Mouse (Mus musculus) Patski (cell line): Measurements from ENCODE around the gene Prok1. TPM values are rescaled to one million over a fixed set of nuclear protein-coding genes. Genes with fewer than 3 reads are reported as not detected.

Source experiments
- ATAC-seq: fragments of 100-300 bp; one replicate; pipeline ENCODE4 v1.8.0; 2021
- CTCF ChIA-PET: fragments of 350-600 bp; sonication (Branson Sonifier 250); formaldehyde crosslinking; loops from one replicate; lab custom pipeline; 2022; ENCODE audit warnings: inconsistent platforms; lab: Charles Lee
- POLR2A ChIA-PET: fragments of 350-600 bp; sonication (Branson Sonifier 250); formaldehyde crosslinking; loops from one replicate; lab custom pipeline; 2022; ENCODE audit warnings: antibody characterized with exemption, inconsistent platforms; lab: Charles Lee
- DNase-seq: peaks from one replicate; pipeline ENCODE4 v3.0.0-alpha.2; 2011; ENCODE audit warnings: low read depth, low spot score
- H3K27me3 ChIP-seq: fragments of 371-371 bp; one replicate; pipeline ENCODE4 v1.5.1; 2021
- CTCF ChIP-seq: fragments of 100-300 bp; IDR thresholded peaks from one replicate; pipeline ENCODE4 v1.5.1; 2021
- in situ Hi-C: fragments of 300-500 bp; cut with MboI; formaldehyde crosslinking; loops from 3 replicates; pipeline ENCODE4 v1.11.1; 2018; ENCODE audit warnings: low pct_unique_long_range_greater_than_20kb, mixed read lengths
- polyA plus RNA-seq: library from polyadenylated mRNA; unstranded; gene quantifications from one replicate; pipeline ENCODE4 v1.2.3, GENCODE M21; 2021

The Prok1 gene
- polyA plus RNA-seq, 1 experiment from 2014 or later: not detected

GRCm38 (mm10) chr3:107241389-107242094 is 2.0 kb upstream of the Prok1 start:
- peaks cover 37% of the 10 kb centered on the region for H3K27me3 ChIP-seq
- DNase-seq (no peak), ATAC-seq (no peak)
- TF ChIP-seq CTCF: no peak
- in situ Hi-C loops: no loop called here
- POLR2A ChIA-PET: no interaction called here
- CTCF ChIA-PET: interaction anchor here (1.0 to 2.0 kb wide), 2 partner anchors 16 to 20 kb away, joined by 3 to 5 read pairs; no protein-coding TSS in a partner anchor

- no peak for ATAC-seq
- POLR2A ChIA-PET: no interaction called here
Observed at GRCm38 (mm10) chr3:107238471-107238980, 981 bp downstream of the Prok1 start.

GRCm38 (mm10) chr3:107238051-107238450 is 1.5 kb downstream of the Prok1 start:
- ATAC-seq (no peak), DNase-seq (no peak)
- no peak for TF ChIP-seq CTCF
- ChIA-PET CTCF (interaction anchor here (1.2 to 1.5 kb wide), 4 partner anchors 10 to 40 kb away, joined by 3 to 5 read pairs (median 3); partner anchors contain the start of gene Lamtor5), POLR2A (no interaction called here)
- in situ Hi-C loops: loop anchor here (10.0 kb wide), 1 partner anchor 337 kb away; no protein-coding TSS in a partner anchor
- H3K27me3 ChIP-seq: peaks cover 16% of the 10 kb centered on the region

More at GRCm38 (mm10) chr3:107238471-107238980, 981 bp downstream of the Prok1 start:
- DNase-seq: no peak
- peaks cover 21% of the 10 kb centered on the region for H3K27me3 ChIP-seq
- CTCF ChIA-PET: interaction anchor here (1.2 to 1.5 kb wide), 3 partner anchors 9 to 39 kb away, joined by 3 read pairs; partner anchors contain the start of gene Lamtor5
- in situ Hi-C loops: loop anchor here (10.0 kb wide), 1 partner anchor 336 kb away; no protein-coding TSS in a partner anchor
- TF ChIP-seq CTCF: no peak

GRCm38 (mm10) chr3:107233945-107234344 is 5.6 kb downstream of the Prok1 start:
- ChIA-PET POLR2A (interaction anchor here (1.2 kb wide), 1 partner anchor 35 kb away, joined by 4 read pairs; no protein-coding TSS in a partner anchor), CTCF (interaction anchor here (0.7 to 10.1 kb wide), 8 partner anchors 12 to 238 kb away, joined by 3 to 98 read pairs (median 8); no protein-coding TSS in a partner anchor)
- DNase-seq (no peak), ATAC-seq (no peak)
- in situ Hi-C loops: loop anchor here (5.0 to 10.0 kb wide), 3 partner anchors 38 to 341 kb away; no protein-coding TSS in a partner anchor
- no peak for TF ChIP-seq CTCF
- peaks cover under 1% of the 10 kb centered on the region for H3K27me3 ChIP-seq

GRCm38 (mm10) chr3:107233351-107233813 is 6.1 kb downstream of the Prok1 start:
- DNase-seq: peak; percentile 49
- in situ Hi-C loops: loop anchor here (5.0 to 10.0 kb wide), 3 partner anchors 39 to 341 kb away; no protein-coding TSS in a partner anchor
- CTCF ChIA-PET: interaction anchor here (0.7 to 10.1 kb wide), 8 partner anchors 13 to 238 kb away, joined by 3 to 98 read pairs (median 8); no protein-coding TSS in a partner anchor
- peaks cover 6% of the 10 kb centered on the region for H3K27me3 ChIP-seq
- POLR2A ChIA-PET: interaction anchor here (0.7 kb wide), 1 partner anchor 560 kb away, joined by 3 read pairs; no protein-coding TSS in a partner anchor
- peak; percentile 97 for TF ChIP-seq CTCF
- ATAC-seq: peak; percentile 79

GRCm38 (mm10) chr3:107231202-107231601 is 8.3 kb downstream of the Prok1 start:
- no peak for ATAC-seq
- no peak for DNase-seq
- H3K27me3 ChIP-seq: peaks cover 9% of the 10 kb centered on the region
- CTCF ChIA-PET: interaction anchor here (1.1 to 10.1 kb wide), 7 partner anchors 12 to 234 kb away, joined by 3 to 98 read pairs (median 5); partner anchors contain the start of gene Lamtor5
- in situ Hi-C loops: loop anchor here (5.0 to 10.0 kb wide), 3 partner anchors 41 to 344 kb away; no protein-coding TSS in a partner anchor
- no peak for TF ChIP-seq CTCF
- POLR2A ChIA-PET: no interaction called here

- TF ChIP-seq CTCF: no peak
Observed at GRCm38 (mm10) chr3:107230527-107230926, 9.0 kb downstream of the Prok1 start, which contains the start of gene A630076J17Rik. Gene A630076J17Rik, plus strand, starts transcription at chr3:107230614.

GRCm38 (mm10) chr3:107229822-107230221 is 9.7 kb downstream of the Prok1 start:
- TF ChIP-seq CTCF: no peak
- in situ Hi-C loops: loop anchor here (5.0 to 10.0 kb wide), 3 partner anchors 42 to 345 kb away; no protein-coding TSS in a partner anchor
- POLR2A ChIA-PET: interaction anchor here (0.7 to 1.0 kb wide), 2 partner anchors 26 to 196 kb away, joined by 3 to 4 read pairs; no protein-coding TSS in a partner anchor
- CTCF ChIA-PET: interaction anchor here (1.1 to 10.1 kb wide), 6 partner anchors 13 to 236 kb away, joined by 4 to 98 read pairs (median 5); partner anchors contain the start of gene Lamtor5
- H3K27me3 ChIP-seq: peaks cover 12% of the 10 kb centered on the region
- ATAC-seq (no peak), DNase-seq (no peak)

More at GRCm38 (mm10) chr3:107230527-107230926, 9.0 kb downstream of the Prok1 start, which contains the start of gene A630076J17Rik:
- no peak for ATAC-seq
- POLR2A ChIA-PET: interaction anchor here (1.0 kb wide), 1 partner anchor 25 kb away, joined by 4 read pairs; no protein-coding TSS in a partner anchor
- in situ Hi-C loops: loop anchor here (5.0 to 10.0 kb wide), 3 partner anchors 42 to 344 kb away; no protein-coding TSS in a partner anchor
- peaks cover 10% of the 10 kb centered on the region for H3K27me3 ChIP-seq
- DNase-seq: no peak
- CTCF ChIA-PET: interaction anchor here (1.1 to 10.1 kb wide), 7 partner anchors 13 to 235 kb away, joined by 3 to 98 read pairs (median 5); partner anchors contain the start of gene Lamtor5

GRCm38 (mm10) chr3:107229221-107229620 is 10.3 kb downstream of the Prok1 start:
- peaks cover 12% of the 10 kb centered on the region for H3K27me3 ChIP-seq
- DNase-seq: no peak
- no peak for ATAC-seq
- TF ChIP-seq CTCF: no peak
- in situ Hi-C loops: no loop called here
- ChIA-PET CTCF (interaction anchor here (0.9 to 10.1 kb wide), 3 partner anchors 13 to 236 kb away, joined by 3 to 98 read pairs (median 23); no protein-coding TSS in a partner anchor), POLR2A (interaction anchor here (0.7 to 0.9 kb wide), 2 partner anchors 197 to 248 kb away, joined by 3 to 7 read pairs; no protein-coding TSS in a partner anchor)
